Mouse (Mus musculus): ENCODE results near the gene Tbc1d22a.
"Not testable (repeated sequence)": the region's sequence is repeated elsewhere in the genome, so short reads cannot be mapped to it uniquely, and the experiment has no call there.

The Tbc1d22a gene
- long read RNA-seq, experiment 1, transcript Tbc1d22a-201 (13 exons, 3,229 nt) = major isoform, 11 of 23 reads
- long read RNA-seq, experiment 1, partial matches to known transcripts = 2 of 23 reads
- long read RNA-seq, experiment 1, other reads (novel, unspliced or antisense) = 10 of 23 reads
- long read RNA-seq, experiment 2, transcript Tbc1d22a-201 (13 exons, 3,229 nt) = major isoform, 10 of 20 reads
- long read RNA-seq, experiment 2, partial matches to known transcripts = 4 of 20 reads
- long read RNA-seq, experiment 2, other reads (novel, unspliced or antisense) = 6 of 20 reads

GRCm38 (mm10) chr15:86213753-86214548, at the start of gene Tbc1d22a:
Tbc1d22a (plus strand) TSS chr15:86214459.
- intact Hi-C loops (cut with DNase I) = no loop called here

- intact Hi-C loops (cut with DNase I) = loop anchor here (5.0 kb wide), 1 partner anchor 62 kb away; no protein-coding TSS in a partner anchor
Measured at GRCm38 (mm10) chr15:86164718-86165345, 49.4 kb upstream of the Tbc1d22a start.

GRCm38 (mm10) chr15:86165811-86166590, 48.3 kb upstream of the Tbc1d22a start:
- intact Hi-C loops (cut with DNase I) = no loop called here

- intact Hi-C loops (cut with DNase I) = no loop called here
Measured at GRCm38 (mm10) chr15:86167032-86167655, 47.1 kb upstream of the Tbc1d22a start.

GRCm38 (mm10) chr15:86167787-86168504, 46.3 kb upstream of the Tbc1d22a start:
- intact Hi-C loops (cut with DNase I) = no loop called here

- intact Hi-C loops (cut with DNase I) = no loop called here
Measured at GRCm38 (mm10) chr15:86168505-86168867, 45.8 kb upstream of the Tbc1d22a start.

- intact Hi-C loops (cut with DNase I) = no loop called here
Measured at GRCm38 (mm10) chr15:86168941-86169816, 45.1 kb upstream of the Tbc1d22a start.

GRCm38 (mm10) chr15:86169817-86170110, 44.5 kb upstream of the Tbc1d22a start:
- intact Hi-C loops (cut with DNase I) = loop anchor here (5.0 kb wide), 1 partner anchor 38 kb away; no protein-coding TSS in a partner anchor

- intact Hi-C loops (cut with DNase I) = loop anchor here (5.0 kb wide), 1 partner anchor 36 kb away; no protein-coding TSS in a partner anchor
Measured at GRCm38 (mm10) chr15:86171316-86171715, 42.9 kb upstream of the Tbc1d22a start.

- intact Hi-C loops (cut with DNase I) = loop anchor here (5.0 kb wide), 1 partner anchor 35 kb away; no protein-coding TSS in a partner anchor
Measured at GRCm38 (mm10) chr15:86172124-86172523, 42.1 kb upstream of the Tbc1d22a start.

- intact Hi-C loops (cut with DNase I) = loop anchor here (5.0 kb wide), 1 partner anchor 35 kb away; no protein-coding TSS in a partner anchor
Measured at GRCm38 (mm10) chr15:86172526-86172925, 41.7 kb upstream of the Tbc1d22a start.

- intact Hi-C loops (cut with DNase I) = loop anchor here (5.0 kb wide), 1 partner anchor 34 kb away; no protein-coding TSS in a partner anchor
Measured at GRCm38 (mm10) chr15:86173136-86173985, 40.9 kb upstream of the Tbc1d22a start.

GRCm38 (mm10) chr15:86175253-86176050, 38.8 kb upstream of the Tbc1d22a start:
- intact Hi-C loops (cut with DNase I) = no loop called here

GRCm38 (mm10) chr15:86176166-86176565, 38.1 kb upstream of the Tbc1d22a start:
- intact Hi-C loops (cut with DNase I) = no loop called here

- intact Hi-C loops (cut with DNase I) = no loop called here
Measured at GRCm38 (mm10) chr15:86176771-86177702, 37.2 kb upstream of the Tbc1d22a start.

GRCm38 (mm10) chr15:86177703-86178251, 36.5 kb upstream of the Tbc1d22a start:
- intact Hi-C loops (cut with DNase I) = not testable (repeated sequence)

Data from adrenal gland (tissue).